ENCODE assay signal across 30 mouse cellular contexts in the genomic region with DNA sequence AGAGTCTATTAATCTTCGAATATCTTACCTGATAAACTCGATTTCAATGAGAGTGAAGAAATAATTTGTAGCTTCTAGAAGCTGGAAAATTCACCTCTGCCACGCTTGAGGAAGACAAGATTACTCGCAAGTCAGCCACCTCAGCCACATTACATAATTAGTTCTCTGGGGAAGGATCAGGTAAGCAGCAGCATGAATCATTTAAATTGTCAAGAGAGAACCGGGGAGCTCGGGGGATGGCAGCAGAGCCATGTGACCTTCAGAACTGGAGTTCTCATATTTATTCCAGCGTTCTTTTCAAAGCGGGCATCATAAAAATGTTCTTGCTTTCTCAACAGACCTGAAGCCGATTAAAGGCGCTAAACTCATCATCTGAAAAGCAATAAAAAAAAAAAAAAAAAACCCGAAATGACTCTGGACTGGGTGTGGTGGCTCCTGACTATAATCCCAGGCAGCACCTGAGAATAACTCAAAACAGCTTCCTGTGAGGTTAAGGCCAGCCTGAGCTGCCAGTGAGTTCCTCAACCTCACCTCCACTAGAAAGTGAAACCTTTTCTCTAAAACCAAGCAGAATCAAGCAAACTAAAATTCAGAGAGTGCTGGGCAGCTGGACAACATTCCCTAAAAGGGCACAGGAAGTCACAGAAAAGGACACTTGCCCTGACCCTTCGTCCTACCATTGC. TPM values are rescaled to one million over a fixed set of nuclear protein-coding genes. Genes with fewer than 3 reads are reported as not detected.
A peak's percentile ranks its signal among the peaks of the same experiment; 100 is the strongest.
DNase-seq lines count a peak whose midpoint lies in the region; ATAC-seq and TF ChIP-seq lines count a peak whose summit lies in the region.
"Had no signal": no experiment of that assay in that cellular context is flagged by ENCODE, and none has a peak within 500 bp of the region (broad histone marks: within the 10 kb centered on the region; RNA-seq: fewer than 3 reads in every experiment).

No protein-coding gene starts in this region.

- peak; percentile 60 to 70; a peak in 3 of 4 replicates for ATAC-seq in hematopoietic stem cell, adult 5-6 weeks (replicated peaks in 1 of 2; ENCODE audit: insufficient read depth in 1 of 2, low FRiP score in 2 of 2, low TSS enrichment in 1 of 2, low read depth in 1 of 2, poor library complexity in 2 of 2, severe bottlenecking in 2 of 2)
- ATAC-seq: CD4-positive, CD25-positive, alpha-beta regulatory T cell, adult 4 months; forebrain, embryonic 16.5 days; hindbrain, embryonic 16.5 days had no signal

- peak overlapping the region; percentile 24 for H3K4me3 ChIP-seq in gastrocnemius, adult 2 months
- H3K4me3 ChIP-seq: embryonic facial prominence, embryonic 13.5 days; erythroblast, embryonic 14.5 days; heart, embryonic 13.5 days; limb, embryonic 10.5 days; limb, embryonic 15.5 days; liver, embryonic 15.5 days; lung, embryonic 15.5 days; neural tube, embryonic 13.5 days; stomach, embryonic 15.5 days had no signal

- intact Hi-C loops in gastrocnemius, adult 2 months (cut with DNase I), result no loop called here

- no peak overlapping the region for H3K27ac ChIP-seq in gastrocnemius, adult 2 months
- H3K27ac ChIP-seq: embryonic facial prominence, embryonic 13.5 days; heart, embryonic 13.5 days; limb, embryonic 10.5 days; limb, embryonic 15.5 days; liver, embryonic 15.5 days; lung, embryonic 15.5 days; neural tube, embryonic 13.5 days; stomach, embryonic 15.5 days had no signal

- no peak for DNase-seq in gastrocnemius, adult 2 months
- no peak for DNase-seq in gastrocnemius, adult 18-20 months (ENCODE audit: low spot score)
- peak; percentile 33 for DNase-seq in right cerebral cortex, adult 18-20 months
- no peak for DNase-seq in right cerebral cortex, postnatal 36 days (ENCODE audit: low spot score in 2 of 2)
- DNase-seq in adrenal gland, adult 18-20 months (ENCODE audit: low spot score in 2 of 2), result no peak
- DNase-seq in Muller cell, postnatal 12 days (ENCODE audit: inconsistent ontology term), result no peak
- DNase-seq: adrenal gland, adult 2 months; cerebellum, adult 8-10 months; cerebellum, postnatal 36 days; embryo, embryonic 11 days; heart, postnatal 10 days; kidney, adult 11 months; kidney, postnatal 14 days; layer of hippocampus, adult 9-11 months; lung, postnatal 36 days; right cerebral cortex, postnatal 14 days; thymus, postnatal 14 days had no signal

- TF ChIP-seq CTCF in gastrocnemius, adult 2 months (IDR thresholded peaks at IDR 0.05), result no peak

RNA-seq across cellular contexts. Expression of a gene that starts 24.3 kb away (rescaled TPM):
- total RNA-seq in gastrocnemius, adult 2 months (2021), result under 1 TPM; 0.61 to 0.70 TPM
- under 1 TPM; 0.68 to 0.90 TPM for total RNA-seq in gastrocnemius, adult 18-20 months (2021)
- total RNA-seq in hematopoietic stem cell, adult 5-6 weeks (2017), result 0.19 TPM in 1 of 2 replicates, not detected in the other
- total RNA-seq in adrenal gland, adult 18-20 months (2021), result 1 to 10 TPM; 3.6 to 3.9 TPM
